Mouse (Mus musculus): ENCODE measurements around the gene Slco4c1. TPM values are rescaled to one million over a fixed set of nuclear protein-coding genes. Genes with fewer than 3 reads are reported as not detected.

Gene Slco4c1
- not detected in 2 replicates for polyA plus RNA-seq (2015; fragmentation: Nextera tagmentation; extraction: Ambion mirVana)

DNA sequence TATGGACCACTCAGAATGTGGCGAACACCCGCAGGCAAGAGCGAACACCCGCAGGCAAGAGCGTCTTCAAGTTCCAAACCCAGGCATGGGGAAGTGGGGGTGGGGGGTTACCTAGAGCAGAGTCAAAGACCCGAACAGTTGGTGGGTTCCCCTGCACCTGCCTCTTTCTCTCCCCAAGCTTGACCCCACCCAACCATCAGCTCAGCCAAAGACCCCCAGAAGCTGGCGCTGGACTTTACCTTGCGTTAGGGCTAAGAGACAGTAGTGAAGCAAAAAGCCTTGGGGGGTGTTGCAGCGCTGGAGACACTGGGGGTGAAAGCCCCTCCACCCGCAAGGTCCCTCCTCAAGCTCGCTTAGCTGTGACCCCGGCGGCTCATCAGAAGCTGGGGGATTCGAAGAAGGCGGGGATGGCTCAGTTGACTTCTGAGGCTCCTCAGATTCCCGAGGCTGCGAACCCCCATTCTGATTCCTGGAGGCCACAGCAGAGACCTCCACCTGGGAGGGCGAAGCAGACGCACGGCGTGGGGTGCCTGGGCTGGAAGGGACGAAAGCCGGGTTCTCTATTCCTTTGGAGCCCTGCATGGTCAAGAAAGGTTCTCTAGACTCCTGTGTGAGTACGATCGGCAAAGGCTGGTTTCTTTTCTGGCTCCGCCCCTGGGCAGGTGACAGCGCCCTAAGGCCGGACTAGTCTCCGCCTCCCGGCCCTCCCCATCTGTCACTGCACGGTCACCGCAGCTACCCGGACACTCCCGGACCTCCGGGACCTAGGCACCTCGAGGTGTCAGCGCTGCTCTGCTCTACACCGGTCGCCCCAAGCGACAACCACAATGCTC lies at the start of gene Slco4c1:
Gene Slco4c1 (minus strand): TSS at position 644 of the 833 bp plus-strand sequence.
- no peak within 1 kb of the TSS for H3K9ac ChIP-seq

GRCm38 (mm10) chr1:96917333-96917732 lies 45.4 kb upstream of the Slco4c1 start:
- H3K4me3 ChIP-seq: no peak overlapping the region
- H3K27me3 ChIP-seq: no peaks in the 10 kb centered on the region
- H3K9ac ChIP-seq: no peak overlapping the region
- H3K9me3 ChIP-seq: no peaks in the 10 kb centered on the region
- no peak overlapping the region for H3K27ac ChIP-seq
- H3K4me2 ChIP-seq: no peak overlapping the region
- no peaks in the 10 kb centered on the region for H3K36me3 ChIP-seq
- no peak for ATAC-seq (ENCODE audit: insufficient number of reproducible peaks, low FRiP score, low TSS enrichment, low read depth)
- no peaks in the 10 kb centered on the region for H3K4me1 ChIP-seq

More for the DNA sequence above, at the start of gene Slco4c1:
- Histone ChIP-seq H3K4me3 (peak within 1 kb of the TSS; percentile 41), H3K9me3 (no peaks in the 10 kb centered on the region), H3K27ac (no peak within 1 kb of the TSS), H3K27me3 (peaks cover 17% of the 10 kb centered on the region), H3K4me2 (peak within 1 kb of the TSS; percentile 80), H3K36me3 (no peaks in the 10 kb centered on the region), H3K4me1 (peaks cover 9% of the 10 kb centered on the region)
- WGBS: 2% methylated on average over 40 of the region's 40 CpGs
- ATAC-seq (ENCODE audit: insufficient number of reproducible peaks, low FRiP score, low TSS enrichment, low read depth): peak; percentile 74

DNA sequence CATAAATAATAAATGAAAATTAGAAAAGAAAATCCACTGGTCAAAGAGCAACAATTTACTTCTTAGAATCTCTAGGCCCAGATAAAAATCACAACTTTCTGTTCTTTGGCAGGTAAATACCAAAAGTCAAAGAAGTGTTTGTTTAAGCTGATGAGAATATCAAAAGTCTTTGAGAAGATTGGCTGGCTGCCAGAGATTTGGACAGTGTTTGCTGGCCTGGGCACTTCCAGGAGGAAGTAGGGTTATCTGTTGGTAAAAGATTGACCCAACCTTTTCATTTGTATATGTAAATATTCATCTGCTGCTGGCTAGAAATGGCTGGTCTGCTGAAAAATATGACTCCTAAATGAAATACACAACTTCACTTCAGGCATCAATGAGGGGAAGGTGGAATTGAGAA lies 11.8 kb upstream of the Slco4c1 start:
- no peaks in the 10 kb centered on the region for H3K36me3 ChIP-seq
- H3K4me3 ChIP-seq: no peak overlapping the region
- H3K27me3 ChIP-seq: no peaks in the 10 kb centered on the region
- H3K27ac ChIP-seq: no peak overlapping the region
- no peak overlapping the region for H3K9ac ChIP-seq
- no peaks in the 10 kb centered on the region for H3K9me3 ChIP-seq
- ATAC-seq (ENCODE audit: insufficient number of reproducible peaks, low FRiP score, low TSS enrichment, low read depth): no peak
- no peaks in the 10 kb centered on the region for H3K4me1 ChIP-seq
- H3K4me2 ChIP-seq: no peak overlapping the region

GRCm38 (mm10) chr1:96878572-96878971 lies 6.6 kb upstream of the Slco4c1 start:
- ATAC-seq (ENCODE audit: insufficient number of reproducible peaks, low FRiP score, low TSS enrichment, low read depth): no peak
- no peaks in the 10 kb centered on the region for H3K9me3 ChIP-seq
- 86% methylated on average over 1 of the region's 1 CpGs for WGBS
- no peak overlapping the region for H3K4me3 ChIP-seq
- no peaks in the 10 kb centered on the region for H3K36me3 ChIP-seq
- H3K9ac ChIP-seq: no peak overlapping the region
- H3K27me3 ChIP-seq: no peaks in the 10 kb centered on the region
- no peak overlapping the region for H3K4me2 ChIP-seq
- no peaks in the 10 kb centered on the region for H3K4me1 ChIP-seq
- no peak overlapping the region for H3K27ac ChIP-seq

GRCm38 (mm10) chr1:96876076-96876475 lies 4.1 kb upstream of the Slco4c1 start:
- Histone ChIP-seq H3K36me3 (no peaks in the 10 kb centered on the region), H3K4me1 (peaks cover 9% of the 10 kb centered on the region), H3K9me3 (no peaks in the 10 kb centered on the region), H3K4me3 (no peak overlapping the region), H3K4me2 (no peak overlapping the region), H3K9ac (no peak overlapping the region), H3K27ac (no peak overlapping the region), H3K27me3 (peaks cover 12% of the 10 kb centered on the region)
- WGBS: 70% methylated on average over 1 of the region's 1 CpGs
- no peak for ATAC-seq (ENCODE audit: insufficient number of reproducible peaks, low FRiP score, low TSS enrichment, low read depth)

DNA sequence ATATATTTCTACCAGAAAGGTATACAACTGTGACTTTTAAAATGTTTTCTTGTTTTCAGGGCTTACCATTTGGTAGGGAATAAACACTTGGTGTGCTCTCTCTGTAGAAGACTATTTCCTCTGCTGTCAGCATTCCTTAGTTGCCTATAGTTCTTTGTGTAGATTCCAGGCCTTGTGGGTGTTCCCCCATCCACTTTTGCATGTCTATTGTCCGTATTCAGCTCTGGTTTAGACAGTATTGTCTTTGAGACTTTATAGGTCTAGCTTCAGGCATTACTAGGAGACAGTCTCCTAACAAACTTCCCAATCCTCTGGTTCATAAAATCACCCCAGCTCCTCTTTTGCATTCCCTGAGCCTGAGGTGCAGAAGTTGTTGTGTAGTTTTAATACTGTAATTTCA lies 2.7 kb upstream of the Slco4c1 start:
- Histone ChIP-seq H3K4me2 (no peak overlapping the region), H3K9ac (no peak overlapping the region), H3K36me3 (no peaks in the 10 kb centered on the region), H3K4me1 (peaks cover 9% of the 10 kb centered on the region), H3K27ac (no peak overlapping the region), H3K27me3 (peaks cover 17% of the 10 kb centered on the region), H3K4me3 (no peak overlapping the region), H3K9me3 (no peaks in the 10 kb centered on the region)
- ATAC-seq (ENCODE audit: insufficient number of reproducible peaks, low FRiP score, low TSS enrichment, low read depth): no peak
- WGBS: 67% methylated on average over 1 of the region's 1 CpGs

DNA sequence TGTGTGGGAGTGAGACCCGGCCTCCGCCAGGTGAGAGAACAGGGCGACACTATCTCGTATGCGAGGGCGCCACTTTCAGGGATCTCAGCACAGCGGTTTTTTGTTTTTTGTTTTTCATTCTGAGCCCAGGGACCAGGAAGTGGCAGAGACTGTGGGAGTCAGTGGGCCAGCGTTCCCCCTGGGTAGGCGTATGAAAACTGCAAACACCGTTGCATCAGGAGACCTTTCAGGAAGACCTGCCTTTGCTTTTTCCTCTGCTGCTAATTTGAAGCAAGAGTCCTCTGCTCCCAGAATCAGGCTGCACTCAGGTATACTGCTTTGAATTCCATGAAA lies 356 bp upstream of the Slco4c1 start:
- Histone ChIP-seq H3K4me3 (peak overlapping the region; percentile 41), H3K9ac (no peak overlapping the region), H3K9me3 (no peaks in the 10 kb centered on the region), H3K4me1 (peaks cover 9% of the 10 kb centered on the region), H3K4me2 (peak overlapping the region; percentile 80), H3K27me3 (peaks cover 17% of the 10 kb centered on the region), H3K36me3 (no peaks in the 10 kb centered on the region), H3K27ac (no peak overlapping the region)
- ATAC-seq (ENCODE audit: insufficient number of reproducible peaks, low FRiP score, low TSS enrichment, low read depth): no peak
- 2% methylated on average over 10 of the region's 10 CpGs for WGBS

DNA sequence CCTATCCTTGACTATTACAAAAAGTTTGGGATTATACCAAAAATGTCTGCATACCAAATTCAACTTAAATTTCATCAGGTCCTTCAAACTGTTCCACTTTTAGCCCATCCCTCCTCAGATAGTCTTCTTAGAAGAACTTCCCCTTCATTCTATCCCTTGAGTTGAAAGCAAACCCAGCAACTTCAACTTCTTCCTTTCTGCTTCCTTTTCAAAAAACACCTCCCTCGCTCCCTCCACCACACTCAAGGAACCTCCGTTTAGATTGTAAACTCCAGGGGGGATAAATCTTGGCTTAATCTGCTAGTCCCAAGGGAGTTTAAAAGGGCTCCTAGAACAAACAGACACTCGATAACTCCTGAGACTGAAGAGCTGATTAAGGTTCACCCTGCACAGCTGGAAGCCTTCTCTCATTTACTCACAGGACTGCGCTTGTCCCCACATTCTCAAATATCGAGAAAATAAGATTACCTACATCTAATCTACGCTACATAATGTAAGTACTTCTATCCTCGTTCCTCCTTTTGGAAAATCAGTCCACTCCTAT lies 1.1 kb downstream of the Slco4c1 start:
- no peak for ATAC-seq (ENCODE audit: insufficient number of reproducible peaks, low FRiP score, low TSS enrichment, low read depth)
- WGBS: 8% methylated on average over 7 of the region's 7 CpGs
- H3K4me2 ChIP-seq: no peak overlapping the region

GRCm38 (mm10) chr1:96868722-96869121 lies 3.2 kb downstream of the Slco4c1 start:
- H3K36me3 ChIP-seq: no peaks in the 10 kb centered on the region
- H3K9ac ChIP-seq: no peak overlapping the region
- H3K4me1 ChIP-seq: peaks cover 9% of the 10 kb centered on the region
- no peak overlapping the region for H3K4me3 ChIP-seq
- no peak overlapping the region for H3K27ac ChIP-seq
- no peak for ATAC-seq (ENCODE audit: insufficient number of reproducible peaks, low FRiP score, low TSS enrichment, low read depth)
- no peak overlapping the region for H3K4me2 ChIP-seq
- peaks cover 17% of the 10 kb centered on the region for H3K27me3 ChIP-seq
- H3K9me3 ChIP-seq: no peaks in the 10 kb centered on the region
- 86% methylated on average over 1 of the region's 1 CpGs for WGBS

More for the DNA sequence above, 1.1 kb downstream of the Slco4c1 start:
- Histone ChIP-seq H3K4me1 (peaks cover 9% of the 10 kb centered on the region), H3K9me3 (no peaks in the 10 kb centered on the region), H3K9ac (no peak overlapping the region), H3K27me3 (peaks cover 17% of the 10 kb centered on the region), H3K4me3 (no peak overlapping the region), H3K27ac (no peak overlapping the region), H3K36me3 (no peaks in the 10 kb centered on the region)

DNA sequence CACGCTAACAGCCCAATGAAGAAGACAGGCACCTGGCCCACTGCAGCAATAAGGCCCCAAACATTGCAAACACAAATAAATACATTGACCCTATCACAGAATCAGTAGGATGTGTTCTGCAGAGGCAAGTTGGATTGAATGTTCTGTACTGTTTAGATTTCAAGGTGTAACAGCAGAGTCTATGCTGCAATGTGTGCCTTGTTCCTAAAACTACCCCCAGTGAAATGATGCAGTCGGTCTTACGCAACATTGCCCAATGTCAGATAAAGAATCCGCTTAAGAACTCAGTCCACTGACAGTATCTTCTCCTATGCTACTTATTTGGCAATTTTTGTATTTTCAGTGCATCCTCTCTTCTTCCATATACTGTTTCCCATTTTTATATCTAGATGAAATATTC lies 6.0 kb downstream of the Slco4c1 start:
- Histone ChIP-seq H3K4me3 (no peak overlapping the region), H3K4me1 (no peaks in the 10 kb centered on the region), H3K36me3 (no peaks in the 10 kb centered on the region), H3K4me2 (no peak overlapping the region), H3K9me3 (no peaks in the 10 kb centered on the region), H3K27me3 (peaks cover 4% of the 10 kb centered on the region; the same call in 1 of the 2 replicates), H3K27ac (no peak overlapping the region), H3K9ac (no peak overlapping the region)
- 89% methylated on average over 4 of the region's 4 CpGs for WGBS
- ATAC-seq (ENCODE audit: insufficient number of reproducible peaks, low FRiP score, low TSS enrichment, low read depth): no peak

GRCm38 (mm10) chr1:96864120-96864519 lies 7.9 kb downstream of the Slco4c1 start:
- 79% methylated on average over 2 of the region's 2 CpGs for WGBS
- Histone ChIP-seq H3K27ac (no peak overlapping the region), H3K4me1 (no peaks in the 10 kb centered on the region), H3K36me3 (no peaks in the 10 kb centered on the region), H3K4me2 (no peak overlapping the region), H3K9me3 (no peaks in the 10 kb centered on the region), H3K4me3 (no peak overlapping the region), H3K9ac (no peak overlapping the region), H3K27me3 (no peaks in the 10 kb centered on the region)
- ATAC-seq (ENCODE audit: insufficient number of reproducible peaks, low FRiP score, low TSS enrichment, low read depth): no peak

DNA sequence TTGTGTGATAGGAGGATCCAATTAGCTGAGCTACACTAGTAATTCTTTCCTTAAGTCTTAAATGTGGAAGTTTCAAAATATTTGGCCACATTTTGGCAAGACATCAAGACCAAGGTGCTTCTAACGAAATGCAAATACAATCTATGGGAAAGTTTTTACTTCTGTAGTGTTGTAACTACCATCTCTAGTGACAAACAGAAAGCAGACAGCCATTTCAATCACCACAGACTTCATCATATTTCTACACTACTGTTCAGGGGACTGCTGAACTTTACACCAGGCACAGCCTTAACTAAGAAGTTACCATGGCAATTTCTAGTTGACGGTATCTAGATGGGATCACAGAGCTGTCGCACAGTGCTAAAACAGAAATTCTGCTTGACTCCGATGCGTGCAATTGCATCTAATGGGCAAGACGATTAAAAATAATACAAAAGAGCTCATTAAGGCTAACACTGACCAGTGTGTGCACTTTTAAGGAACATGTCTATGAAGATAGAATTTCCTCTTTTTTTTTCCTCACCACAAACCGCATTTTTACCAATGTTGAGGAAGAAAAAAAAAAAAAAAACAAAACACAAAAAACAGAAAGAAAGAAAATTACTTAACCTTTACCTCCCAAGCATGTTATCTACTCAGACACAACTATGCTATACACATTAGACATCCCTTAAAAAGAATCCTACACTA lies 11.8 kb downstream of the Slco4c1 start:
- Histone ChIP-seq H3K4me3 (no peak overlapping the region), H3K27me3 (no peaks in the 10 kb centered on the region), H3K9ac (no peak overlapping the region), H3K4me2 (no peak overlapping the region), H3K4me1 (no peaks in the 10 kb centered on the region), H3K9me3 (no peaks in the 10 kb centered on the region), H3K27ac (no peak overlapping the region), H3K36me3 (no peaks in the 10 kb centered on the region)
- WGBS: 89% methylated on average over 7 of the region's 7 CpGs
- no peak for ATAC-seq (ENCODE audit: insufficient number of reproducible peaks, low FRiP score, low TSS enrichment, low read depth)

Measured in limb, embryonic 15.5 days (tissue).